Mouse (Mus musculus): ENCODE measurements at regions not wholly inside any gene's neighbourhood (a gene's known extent, or its start where the extent isn't known, plus 50 kb on each side); places are given as distances from the start of the nearest gene placed in this dataset.

DNA sequence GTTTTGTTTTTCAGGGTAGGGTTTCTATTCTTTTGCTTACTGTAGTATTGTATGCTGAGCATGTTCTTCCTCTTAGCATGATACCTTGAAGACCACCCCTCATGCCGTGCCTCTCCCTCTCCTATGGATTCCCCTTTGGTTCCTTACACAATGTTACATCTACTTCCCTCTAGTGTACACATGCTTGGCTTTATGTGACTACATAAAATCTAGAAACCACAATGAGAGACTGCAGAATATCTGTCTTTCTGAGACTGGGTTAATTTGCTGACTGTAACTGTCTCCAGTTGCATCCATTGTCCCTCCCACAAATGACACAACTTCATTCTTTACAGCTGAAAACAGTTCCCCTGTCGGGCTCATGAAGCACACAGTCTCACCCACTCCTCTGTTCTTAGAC is 78.8 kb upstream of the Supt20 start:
- H3K4me2 ChIP-seq (replicated peaks) = no peak overlapping the region
- WGBS = 74% methylated on average over 2 of the region's 2 CpGs
- H3K9me3 ChIP-seq (replicated peaks) = no peaks in the 10 kb centered on the region
- no peak overlapping the region for H3K27ac ChIP-seq
- H3K36me3 ChIP-seq = no peaks in the 10 kb centered on the region
- H3K9ac ChIP-seq = no peak overlapping the region
- no peak overlapping the region for H3K4me3 ChIP-seq
- ATAC-seq (ENCODE audit: low FRiP score) = no peak
- no peaks in the 10 kb centered on the region for H3K4me1 ChIP-seq
- H3K27me3 ChIP-seq = no peaks in the 10 kb centered on the region

- Histone ChIP-seq H3K4me1 (no peaks in the 10 kb centered on the region), H3K9me3 (replicated peaks) (0 out of 2 replicates have a peak, but pooled peaks cover 3% of the 10 kb centered on the region)
- 96% methylated on average over 4 of the region's 4 CpGs for WGBS
These were observed 75.3 kb upstream of the Supt20 start for GRCm38 (mm10) chr3:54617298-54617697.

GRCm38 (mm10) chr3:54618286-54618685 is 74.3 kb upstream of the Supt20 start:
- 88% methylated on average over 4 of the region's 4 CpGs for WGBS
- Histone ChIP-seq H3K27me3 (no peaks in the 10 kb centered on the region), H3K36me3 (no peaks in the 10 kb centered on the region), H3K9me3 (replicated peaks) (0 out of 2 replicates have a peak, but pooled peaks cover 3% of the 10 kb centered on the region), H3K27ac (no peak overlapping the region), H3K4me2 (replicated peaks) (no peak overlapping the region), H3K4me1 (no peaks in the 10 kb centered on the region), H3K4me3 (no peak overlapping the region), H3K9ac (no peak overlapping the region)
- ATAC-seq (ENCODE audit: low FRiP score) = no peak

More at GRCm38 (mm10) chr3:54617298-54617697, 75.3 kb upstream of the Supt20 start:
- H3K27ac ChIP-seq = no peak overlapping the region
- no peak overlapping the region for H3K4me3 ChIP-seq
- no peak for ATAC-seq (ENCODE audit: low FRiP score)
- H3K9ac ChIP-seq = no peak overlapping the region
- H3K4me2 ChIP-seq (replicated peaks) = no peak overlapping the region
- no peaks in the 10 kb centered on the region for H3K36me3 ChIP-seq
- no peaks in the 10 kb centered on the region for H3K27me3 ChIP-seq

DNA sequence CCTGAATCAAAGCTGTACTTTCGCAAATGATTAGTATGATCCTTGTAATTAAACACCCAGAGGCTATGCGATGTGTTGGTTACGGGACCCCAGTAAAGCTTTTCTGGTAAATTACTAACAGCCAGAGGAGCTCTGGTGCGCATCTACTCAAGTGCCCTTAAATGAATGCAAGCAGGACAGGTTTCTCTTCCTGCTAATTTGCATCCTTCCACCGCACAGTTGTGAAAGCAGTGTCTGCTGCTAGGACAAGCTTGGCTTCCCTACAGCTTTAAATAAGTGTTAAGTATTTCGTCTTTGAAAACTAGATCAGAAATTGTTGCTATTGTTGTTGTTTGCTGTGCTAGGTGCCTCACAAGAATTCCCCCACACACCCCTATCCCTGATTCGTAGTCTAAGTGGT is 62.4 kb upstream of the Supt20 start:
- no peak for ATAC-seq (ENCODE audit: low FRiP score)
- no peak overlapping the region for H3K4me2 ChIP-seq (replicated peaks)
- no peak overlapping the region for H3K4me3 ChIP-seq
- 88% methylated on average over 7 of the region's 7 CpGs for WGBS
- no peaks in the 10 kb centered on the region for H3K27me3 ChIP-seq
- no peak overlapping the region for H3K9ac ChIP-seq
- H3K36me3 ChIP-seq = no peaks in the 10 kb centered on the region
- H3K27ac ChIP-seq = no peak overlapping the region
- peaks cover 9% of the 10 kb centered on the region for H3K9me3 ChIP-seq (replicated peaks)
- H3K4me1 ChIP-seq = no peaks in the 10 kb centered on the region

DNA sequence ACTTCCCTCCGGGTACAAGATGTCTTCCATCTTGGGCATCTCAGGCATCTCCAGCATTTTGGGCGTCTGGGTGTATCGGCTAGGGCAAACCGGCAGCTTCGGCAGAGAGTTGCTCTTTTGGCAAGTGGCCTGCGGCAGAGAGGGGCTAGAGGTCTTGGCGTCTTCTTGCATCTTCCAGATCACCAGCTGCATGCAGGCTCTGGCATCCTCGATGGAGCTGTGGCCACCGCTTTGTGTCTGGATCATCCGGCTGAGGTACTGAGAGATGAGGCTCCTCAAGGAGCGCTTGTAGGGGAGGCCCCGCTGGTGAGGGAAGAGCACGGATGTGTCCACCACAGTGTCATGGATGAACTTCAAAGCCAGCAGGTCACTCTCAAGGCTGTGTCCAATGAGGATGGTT is 59.9 kb upstream of the Supt20 start:
- H3K4me2 ChIP-seq (replicated peaks) = no peak overlapping the region
- no peak overlapping the region for H3K4me3 ChIP-seq
- no peak overlapping the region for H3K9ac ChIP-seq
- no peaks in the 10 kb centered on the region for H3K27me3 ChIP-seq
- no peak overlapping the region for H3K27ac ChIP-seq
- no peak for ATAC-seq (ENCODE audit: low FRiP score)
- H3K36me3 ChIP-seq = no peaks in the 10 kb centered on the region
- H3K9me3 ChIP-seq (replicated peaks) = peaks cover 9% of the 10 kb centered on the region
- no peaks in the 10 kb centered on the region for H3K4me1 ChIP-seq
- WGBS = 98% methylated on average over 13 of the region's 13 CpGs

DNA sequence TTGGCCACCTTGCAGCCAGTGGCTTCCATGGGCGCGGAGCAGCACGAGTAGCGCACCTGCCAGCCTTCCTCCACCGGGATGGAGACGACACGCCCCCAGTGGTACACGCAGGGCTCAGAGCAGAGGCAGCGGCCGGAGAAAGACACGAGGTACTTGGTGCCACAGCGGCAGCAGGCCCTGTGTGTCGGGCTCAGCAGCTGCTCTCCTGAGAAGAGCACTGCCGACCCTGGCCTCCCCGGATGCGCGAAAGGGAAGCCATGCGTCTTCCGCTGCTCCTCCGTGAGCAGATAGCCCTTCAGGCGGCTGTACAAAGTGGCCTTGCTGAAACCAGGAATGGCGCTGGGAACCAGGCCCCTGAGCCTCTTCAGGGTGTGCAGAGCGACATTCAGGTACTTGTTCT is 59.2 kb upstream of the Supt20 start:
- Histone ChIP-seq H3K4me2 (replicated peaks) (no peak overlapping the region), H3K27ac (no peak overlapping the region), H3K4me3 (no peak overlapping the region), H3K36me3 (no peaks in the 10 kb centered on the region), H3K9ac (no peak overlapping the region), H3K4me1 (no peaks in the 10 kb centered on the region), H3K27me3 (no peaks in the 10 kb centered on the region), H3K9me3 (replicated peaks) (peaks cover 9% of the 10 kb centered on the region)
- no peak for ATAC-seq (ENCODE audit: low FRiP score)
- 95% methylated on average over 23 of the region's 23 CpGs for WGBS

DNA sequence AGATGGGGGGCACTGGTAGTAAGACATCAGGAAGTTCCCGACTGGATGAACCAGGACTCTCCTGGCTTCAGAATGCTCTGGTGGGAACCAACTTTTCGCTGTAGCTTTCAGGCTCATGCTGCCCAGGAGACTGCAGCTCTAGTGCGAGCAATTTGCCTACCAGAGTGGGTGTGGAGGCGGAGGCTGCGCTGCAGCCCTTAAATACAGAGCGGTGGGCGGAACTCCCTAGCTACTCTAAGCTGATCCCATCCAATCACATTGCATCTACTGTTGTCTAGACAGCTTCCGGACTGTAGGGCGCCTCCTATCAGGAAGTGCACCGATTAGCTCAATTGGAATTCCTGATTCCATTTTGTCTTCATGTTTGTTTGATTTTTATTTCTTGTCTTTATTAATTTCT is 58.2 kb upstream of the Supt20 start:
- Histone ChIP-seq H3K27me3 (no peaks in the 10 kb centered on the region), H3K9me3 (replicated peaks) (peaks cover 9% of the 10 kb centered on the region), H3K36me3 (no peaks in the 10 kb centered on the region), H3K4me1 (no peaks in the 10 kb centered on the region), H3K9ac (no peak overlapping the region), H3K27ac (no peak overlapping the region), H3K4me3 (no peak overlapping the region), H3K4me2 (replicated peaks) (no peak overlapping the region)
- 92% methylated on average over 10 of the region's 10 CpGs for WGBS
- ATAC-seq (ENCODE audit: low FRiP score) = no peak
